Mouse (Mus musculus) embryo, embryonic 10 days (tissue): Measurements from ENCODE around the gene Pdcd2.
"Not testable (repeated sequence)": the region's sequence is repeated elsewhere in the genome, so short reads cannot be mapped to it uniquely, and the experiment has no call there.

Experiments used
- DNase-seq: peaks from one replicate; pipeline ENCODE4 v3.0.0-alpha.2; 2015; ENCODE audit warnings: low spot score

Gene Pdcd2

DNA sequence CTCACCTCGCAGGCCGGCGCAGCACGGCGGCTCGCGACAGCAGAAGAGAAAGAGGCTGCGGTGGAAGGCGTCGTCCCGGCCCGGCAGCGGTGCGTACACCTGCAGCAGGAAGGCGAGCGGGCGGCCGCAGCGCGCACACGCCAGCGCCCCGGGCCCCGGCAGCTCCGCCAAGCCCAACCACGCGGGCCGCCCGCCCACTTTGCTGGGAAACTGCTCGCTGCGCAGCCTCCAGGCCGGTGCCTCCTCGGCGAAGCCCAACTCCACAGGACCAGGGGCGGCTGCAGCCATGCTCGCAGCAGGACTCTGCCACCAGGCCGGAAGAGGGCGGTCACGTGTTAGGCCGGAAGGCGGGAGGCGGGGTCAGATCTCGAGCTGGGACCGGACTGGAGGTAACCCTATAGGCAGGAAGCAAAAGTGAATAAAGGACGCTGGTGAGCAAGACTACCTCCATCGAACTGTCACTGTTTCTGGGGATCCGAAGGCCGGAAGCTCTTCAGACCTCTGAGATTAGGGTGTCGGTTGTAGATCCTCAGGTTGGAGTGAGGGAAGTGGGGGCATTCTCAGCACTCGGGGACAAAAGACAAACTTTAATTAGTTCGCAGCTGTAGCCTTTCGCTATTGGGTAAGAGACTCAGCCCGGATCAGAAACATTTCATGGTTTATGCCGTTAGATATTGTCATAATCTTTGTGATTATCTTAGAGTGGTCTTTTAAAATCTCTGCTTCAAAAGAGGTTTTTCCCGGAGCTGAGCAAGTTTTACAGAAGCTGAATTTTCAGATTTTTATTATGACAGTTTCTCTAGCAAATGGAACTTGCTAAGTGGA lies at the start of gene Pdcd2:
TSS of gene Pdcd2 (minus strand) at position 316 of the 825 bp plus-strand sequence.
- DNase-seq = peak; percentile 99

- DNase-seq = no peak
Measured at GRCm38 (mm10) chr17:15575056-15575455, 48.0 kb upstream of the Pdcd2 start.

DNA sequence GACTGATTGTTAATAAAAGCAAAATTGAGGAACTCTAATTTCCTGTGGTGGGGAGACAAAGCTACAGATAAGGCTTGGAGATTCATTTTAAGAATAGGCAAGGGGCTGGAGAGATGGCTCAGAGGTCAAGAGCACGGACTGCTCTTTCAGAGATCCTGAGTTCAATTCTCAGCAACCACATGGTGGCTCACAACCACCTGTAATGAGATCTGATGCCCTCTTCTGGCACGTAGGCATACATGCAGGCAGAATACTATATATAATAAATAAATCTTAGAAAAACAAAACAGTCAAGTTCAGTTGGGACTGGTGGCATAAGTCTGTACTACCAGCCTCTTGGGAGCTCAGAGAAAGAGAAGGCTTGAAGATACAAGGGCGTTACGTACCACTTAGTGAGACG lies 39.8 kb upstream of the Pdcd2 start:
- DNase-seq = no peak

- peak; percentile 31 for DNase-seq
Measured at GRCm38 (mm10) chr17:15564928-15565300, 37.8 kb upstream of the Pdcd2 start.

DNA sequence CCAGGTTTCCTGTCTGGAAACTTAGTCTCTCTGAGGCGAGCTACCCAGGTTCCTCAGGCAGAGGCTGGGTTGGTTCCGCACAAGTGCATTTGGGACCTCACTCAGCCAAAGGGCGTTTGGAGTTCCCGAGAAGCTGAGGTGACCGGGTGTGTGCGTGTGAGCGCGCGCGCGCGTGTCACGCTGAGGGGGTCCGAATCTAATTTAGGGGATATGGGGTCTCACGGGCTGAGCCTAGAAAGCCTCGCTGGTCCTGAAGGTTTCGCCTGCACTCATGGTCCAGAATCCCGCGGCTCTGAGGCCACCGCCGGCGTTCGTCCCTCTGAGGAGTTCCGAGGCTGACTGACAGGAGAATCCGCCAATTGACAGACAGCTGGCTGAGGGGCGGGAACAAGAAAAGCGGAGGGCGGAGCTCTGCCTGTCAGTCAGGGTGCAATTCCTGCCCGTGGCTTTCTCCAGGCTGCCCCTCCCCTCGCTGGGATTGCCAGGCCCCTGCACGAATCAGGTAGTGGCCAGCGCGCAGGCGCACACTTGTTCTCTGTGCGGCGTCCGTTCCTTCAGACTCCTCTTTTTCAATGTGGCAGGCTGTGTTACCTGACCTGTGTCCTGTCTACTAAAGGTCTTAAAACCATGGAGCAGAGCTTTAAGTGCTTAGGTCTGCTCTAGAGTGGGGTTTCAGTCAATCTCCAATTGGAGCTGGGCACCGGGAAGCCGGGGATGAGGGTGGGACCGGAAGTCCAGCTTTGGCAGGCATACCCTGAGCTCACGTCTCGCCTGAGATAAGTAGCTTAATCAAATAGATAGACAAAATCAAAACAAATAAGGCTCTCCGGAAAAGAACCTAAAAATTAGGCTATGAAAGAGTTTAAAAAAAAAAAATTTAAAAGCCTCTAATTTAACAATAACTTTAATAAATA lies 37.2 kb upstream of the Pdcd2 start, which contains the start of gene Prdm9:
TSS of gene Prdm9 (minus strand) at position 341 of the 914 bp plus-strand sequence.
- DNase-seq = peak; percentile 97

DNA sequence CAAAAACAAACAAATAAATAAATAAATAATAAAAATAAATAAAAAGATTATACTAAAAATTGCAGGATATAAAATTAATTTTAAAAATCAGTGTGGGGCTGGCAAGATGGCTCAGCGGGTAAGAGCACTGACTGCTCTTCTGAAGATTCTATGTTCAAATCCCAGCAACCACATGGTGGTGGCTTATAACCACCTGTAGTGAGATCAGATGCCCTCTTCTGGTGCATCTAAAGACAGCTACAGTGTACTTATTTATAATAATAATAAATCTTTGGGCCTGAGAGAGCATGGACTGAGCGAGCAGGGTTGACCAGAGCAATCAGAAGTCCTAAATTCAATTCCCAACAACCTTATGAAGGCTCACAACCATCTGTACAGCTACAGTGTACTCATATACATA lies 32.8 kb upstream of the Pdcd2 start:
- no peak for DNase-seq

- DNase-seq = no peak
Measured at GRCm38 (mm10) chr17:15549713-15550112, 22.6 kb upstream of the Pdcd2 start.

GRCm38 (mm10) chr17:15546440-15546839 lies 19.3 kb upstream of the Pdcd2 start:
- no peak for DNase-seq

- not testable (repeated sequence) for DNase-seq
Measured at GRCm38 (mm10) chr17:15543868-15544267, 16.8 kb upstream of the Pdcd2 start.

- no peak for DNase-seq
Measured at GRCm38 (mm10) chr17:15540309-15540708, 13.2 kb upstream of the Pdcd2 start.

DNA sequence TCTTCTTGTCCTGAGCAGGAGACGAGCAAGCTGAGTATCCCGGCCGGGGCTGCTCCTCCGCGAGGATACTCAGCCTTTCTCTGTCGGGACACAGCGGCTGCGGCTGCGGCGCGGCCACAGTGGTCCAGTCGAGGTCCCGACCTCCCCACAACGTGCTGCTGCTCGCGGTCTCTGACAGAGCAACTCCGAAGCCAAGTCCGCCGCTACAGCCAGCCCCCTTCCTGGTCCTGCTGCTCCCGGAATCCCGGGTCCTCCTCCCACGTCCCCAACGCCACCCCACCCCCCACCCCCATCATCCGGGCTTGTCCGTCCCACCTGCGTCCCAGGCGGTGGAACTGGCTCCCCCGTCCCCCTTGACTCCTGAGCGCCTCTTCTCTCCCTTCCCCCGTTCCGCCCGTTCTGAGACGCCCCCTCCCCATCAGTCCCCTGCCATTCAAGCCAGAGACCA lies 9.4 kb upstream of the Pdcd2 start:
- DNase-seq = peak; percentile 76

DNA sequence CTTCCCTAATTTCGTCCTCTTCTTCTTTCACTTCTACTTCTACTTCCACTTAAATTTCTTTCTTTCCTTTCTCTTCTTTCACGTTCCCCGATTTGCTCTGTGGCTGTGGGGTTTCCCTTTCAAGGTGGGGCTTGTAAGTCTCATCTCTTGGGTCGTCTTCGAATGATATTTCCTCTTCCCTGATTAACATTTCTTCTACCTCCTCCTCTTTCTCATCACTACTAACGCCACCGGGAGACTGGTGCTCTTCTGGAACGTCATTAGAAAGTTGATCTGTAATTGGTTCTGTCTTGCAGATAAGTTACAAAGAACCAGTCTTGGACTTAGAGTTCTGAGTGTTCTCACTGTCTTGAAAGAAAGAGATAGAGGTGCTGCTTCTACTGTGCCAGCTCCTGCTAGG lies 8.8 kb upstream of the Pdcd2 start:
- no peak for DNase-seq

DNA sequence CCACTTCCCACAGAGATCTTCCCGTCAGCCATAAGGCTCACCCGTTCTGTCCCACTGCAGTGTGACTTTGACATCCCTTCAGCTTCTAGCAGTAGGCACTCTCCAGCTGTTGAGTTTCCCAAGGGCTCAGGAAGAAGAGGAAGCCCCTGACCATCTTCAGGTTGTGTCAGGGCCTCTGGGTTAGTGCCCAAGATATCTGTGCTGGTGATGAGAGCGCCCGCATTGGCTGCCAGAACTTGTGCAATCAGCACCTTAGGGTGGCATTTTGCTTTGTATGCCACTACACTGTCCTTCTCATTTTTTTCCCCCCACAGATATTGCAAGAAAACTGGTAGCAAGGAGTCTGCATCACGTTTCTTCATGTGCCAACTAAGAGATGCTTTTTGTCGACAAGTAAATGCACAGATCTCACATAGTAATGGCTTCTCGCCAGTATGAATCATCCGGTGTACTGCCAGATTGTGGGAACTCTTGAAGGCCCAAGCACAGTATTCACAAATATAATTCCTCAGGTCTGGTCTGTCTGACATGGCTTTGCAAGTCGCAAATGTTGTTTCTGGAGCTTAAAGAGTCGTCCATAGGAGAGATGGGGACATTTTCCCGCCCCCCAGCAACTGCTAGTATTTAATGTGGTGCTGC lies 8.2 kb upstream of the Pdcd2 start:
- no peak for DNase-seq

GRCm38 (mm10) chr17:15530141-15530540 lies 3.0 kb upstream of the Pdcd2 start:
- peak; percentile 72 for DNase-seq

- DNase-seq = no peak
Measured at GRCm38 (mm10) chr17:15528887-15529286, 1.8 kb upstream of the Pdcd2 start.

DNA sequence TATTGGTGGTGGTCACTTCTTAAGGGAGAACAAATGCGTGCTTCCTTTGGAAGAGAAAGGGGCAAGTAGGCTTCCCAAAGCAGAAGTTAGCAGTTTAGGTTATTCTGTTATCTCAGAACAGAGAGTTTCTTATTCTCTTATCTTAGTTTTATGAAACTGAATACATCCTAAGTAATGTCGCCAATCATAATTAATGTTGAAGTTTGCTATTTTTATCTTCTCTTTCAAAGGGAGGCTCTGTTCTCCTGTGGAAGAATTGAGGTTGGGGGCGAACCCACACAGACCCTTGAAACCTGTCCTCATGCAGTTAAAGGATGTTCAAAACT lies 673 bp upstream of the Pdcd2 start:
- DNase-seq = no peak

GRCm38 (mm10) chr17:15526304-15526703 lies 797 bp downstream of the Pdcd2 start:
- peak; percentile 21 for DNase-seq

GRCm38 (mm10) chr17:15518766-15519165 lies 8.3 kb downstream of the Pdcd2 start:
- no peak for DNase-seq

DNA sequence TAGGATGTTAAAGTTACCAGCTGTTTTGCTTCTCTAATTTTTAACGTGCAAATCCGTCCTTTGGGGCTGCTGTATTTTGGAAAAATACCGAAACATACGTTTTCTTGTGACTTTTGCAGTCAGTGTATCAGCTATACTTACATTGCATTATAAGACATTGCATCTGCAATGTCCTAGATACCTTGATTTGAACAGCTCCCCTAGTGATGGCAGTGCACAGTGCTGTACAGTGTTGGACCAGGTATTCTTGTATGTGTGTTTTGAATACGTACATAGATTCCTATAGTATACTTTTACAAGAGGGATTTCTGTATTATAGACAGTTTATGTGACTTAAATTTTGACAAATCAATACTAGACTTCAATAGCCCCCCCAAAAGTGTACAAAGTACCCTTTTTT lies 8.9 kb downstream of the Pdcd2 start:
- no peak for DNase-seq

GRCm38 (mm10) chr17:15517776-15518175 lies 9.3 kb downstream of the Pdcd2 start:
- DNase-seq = no peak

DNA sequence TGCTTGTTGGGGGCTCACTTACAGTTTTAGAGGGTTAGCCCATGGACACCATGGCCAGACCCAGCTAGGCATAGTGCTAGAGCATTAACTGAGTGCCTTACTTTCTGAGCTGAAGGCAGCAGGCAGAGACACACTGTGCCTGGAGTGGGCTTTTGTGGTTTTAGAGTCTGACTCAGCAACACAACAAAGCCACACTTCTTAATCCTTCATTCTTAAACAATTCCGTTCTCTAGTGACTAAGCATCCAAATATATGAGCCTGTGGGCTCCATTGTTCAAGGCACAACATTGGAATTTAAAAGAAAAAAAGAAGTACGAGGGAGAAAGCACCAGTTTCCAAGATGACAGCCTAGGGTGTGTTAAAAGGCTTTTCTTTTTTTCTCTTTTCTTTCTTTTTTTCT lies 16.4 kb downstream of the Pdcd2 start:
- no peak for DNase-seq

GRCm38 (mm10) chr17:15499656-15500394 lies 27.3 kb downstream of the Pdcd2 start, which contains the start of the genes Psmb1 and Tbp:
Psmb1 (minus strand) TSS chr17:15499751.
Tbp (plus strand) TSS chr17:15499888.
- peak; percentile 100 for DNase-seq
